Comparison of ENCODE assay signal across 8 mouse cellular contexts in genomic region chr2:119662220-119663182, GRCm38 (mm10). TPM values are rescaled to one million over a fixed set of nuclear protein-coding genes. Genes with fewer than 3 reads are reported as not detected.
A peak's percentile ranks its signal among the peaks of the same experiment; 100 is the strongest.
DNase-seq lines count a peak whose midpoint lies in the region; ATAC-seq lines count a peak whose summit lies in the region.

Gene Ndufaf1, minus strand, starts transcription at chr2:119662827.

- peak; percentile 83 to 96 for DNase-seq in adrenal gland, adult (ENCODE audit: inconsistent age in 2 of 2, low spot score in 1 of 2)
- peak; percentile 89 for DNase-seq in embryo, embryonic 10.5 days (ENCODE audit: low spot score)
- DNase-seq in gastrocnemius, postnatal 14 days, result peak; percentile 76
- peak; percentile 92 for DNase-seq in intestine, embryonic 14.5 days (ENCODE audit: low spot score)
- peak; percentile 74 to 84 for DNase-seq in left cerebral cortex, postnatal 14 days (ENCODE audit: low spot score in 2 of 2)
- peak; percentile 81 for DNase-seq in mesoderm, embryonic 11.5 days (ENCODE audit: low read depth, low spot score)
- DNase-seq in right cerebral cortex, postnatal 36 days (ENCODE audit: low spot score in 2 of 2), result peak; percentile 67 to 70
- peak; percentile 82 for DNase-seq in yolk sac, embryonic 10.5 days (ENCODE audit: low spot score)

- peak within 1 kb of the TSS; percentile 92 for H3K4me3 ChIP-seq in intestine, embryonic 14.5 days (ENCODE audit: low read depth, low read length)

- intact Hi-C loops in gastrocnemius, postnatal 14 days (cut with DNase I; ENCODE audit: low total_unique reads), result no loop called here
- intact Hi-C loops in left cerebral cortex, postnatal 14 days (cut with DNase I), result loop anchor here (10.0 kb wide), 1 partner anchor 118 kb away; the partner anchor contains the start of genes Chp1 and Exd1

- no peak within 1 kb of the TSS; the same call in 1 of the 2 replicates for H3K27ac ChIP-seq in intestine, embryonic 14.5 days (ENCODE audit: low read depth)

- H3K9ac ChIP-seq in intestine, embryonic 14.5 days (ENCODE audit: low read length), result peak within 1 kb of the TSS; percentile 82

- ATAC-seq in intestine, embryonic 14.5 days (replicated peaks; ENCODE audit: low FRiP score, low TSS enrichment, low read depth), result peak; percentile 81; the same call in 1 of the 2 replicates

- H3K4me2 ChIP-seq in intestine, embryonic 14.5 days (ENCODE audit: low read length), result peak within 1 kb of the TSS; percentile 60

- peaks cover 23% of the 10 kb centered on the region for H3K36me3 ChIP-seq in intestine, embryonic 14.5 days (ENCODE audit: control insufficient read depth, insufficient read depth, low read length)

- 1% methylated on average over 44 of the region's 44 CpGs for WGBS in intestine, embryonic 14.5 days

- no peaks in the 10 kb centered on the region for H3K27me3 ChIP-seq in intestine, embryonic 14.5 days (replicated peaks; ENCODE audit: control insufficient read depth, insufficient read depth, low read length)

- peaks cover 9% of the 10 kb centered on the region for H3K4me1 ChIP-seq in intestine, embryonic 14.5 days (replicated peaks; ENCODE audit: control insufficient read depth, insufficient read depth, low read length)

- no peaks in the 10 kb centered on the region for H3K9me3 ChIP-seq in intestine, embryonic 14.5 days (ENCODE audit: control insufficient read depth, low read length)

RNA-seq across cellular contexts. Expression of gene Ndufaf1, which starts in this region (rescaled TPM):
- total RNA-seq in gastrocnemius, postnatal 14 days (2021), result 10 to 100 TPM; 40.8 to 47.7 TPM
- 42.8 and 44.8 TPM in 2 replicates for polyA plus RNA-seq in intestine, embryonic 14.5 days (2014; fragmentation: Nextera tagmentation; extraction: Ambion mirVana)
- 10 to 100 TPM; 27.7 to 30.3 TPM for total RNA-seq in left cerebral cortex, postnatal 14 days (2021)
